Comparison of ENCODE assay signal across 16 mouse cellular contexts in the genomic region with DNA sequence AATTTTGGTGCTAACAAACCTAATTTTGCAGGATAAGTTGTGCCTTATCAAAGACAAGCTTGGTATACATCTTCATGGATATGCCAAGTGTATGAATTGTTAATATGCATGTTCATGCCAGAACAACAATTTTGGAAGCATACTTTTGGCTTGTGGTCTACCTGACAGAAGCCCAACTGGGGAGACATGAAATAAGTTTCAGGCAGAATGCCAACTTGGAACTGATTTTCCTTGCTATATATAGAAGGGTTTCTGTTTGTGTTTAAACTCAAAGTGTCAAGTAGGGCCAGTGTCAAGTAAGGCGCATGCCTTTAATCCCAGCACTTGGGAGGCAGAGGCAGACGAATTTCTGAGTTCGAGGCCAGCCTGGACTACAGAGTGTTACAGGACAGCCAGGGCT.
"Had no signal": no experiment of that assay in that cellular context is flagged by ENCODE, and none has a peak within 500 bp of the region (broad histone marks: within the 10 kb centered on the region; RNA-seq: fewer than 3 reads in every experiment).

No protein-coding gene starts in this region.

- H3K9ac ChIP-seq: kidney, embryonic 15.5 days; liver, embryonic 13.5 days; lung, embryonic 15.5 days; midbrain, embryonic 13.5 days; stomach, embryonic 15.5 days had no signal

- H3K4me2 ChIP-seq: kidney, embryonic 15.5 days; liver, embryonic 13.5 days; lung, embryonic 15.5 days; midbrain, embryonic 13.5 days; stomach, embryonic 15.5 days had no signal

- H3K4me3 ChIP-seq: kidney, embryonic 15.5 days; left cerebral cortex, adult 2 months; liver, embryonic 13.5 days; lung, embryonic 15.5 days; megakaryocyte, embryonic 14.5 days; midbrain, embryonic 10.5 days; midbrain, embryonic 13.5 days; myocyte; stomach, embryonic 15.5 days had no signal

- H3K36me3 ChIP-seq: kidney, embryonic 15.5 days; liver, embryonic 13.5 days; lung, embryonic 15.5 days; midbrain, embryonic 10.5 days; midbrain, embryonic 13.5 days; stomach, embryonic 15.5 days had no signal

- H3K27me3 ChIP-seq: kidney, embryonic 15.5 days; liver, embryonic 13.5 days; lung, embryonic 15.5 days; megakaryocyte, embryonic 14.5 days; stomach, embryonic 15.5 days had no signal

- H3K4me1 ChIP-seq: liver, embryonic 13.5 days; lung, embryonic 15.5 days; megakaryocyte, embryonic 14.5 days; stomach, embryonic 15.5 days had no signal

- H3K9me3 ChIP-seq: kidney, embryonic 15.5 days; liver, embryonic 13.5 days; lung, embryonic 15.5 days; midbrain, embryonic 10.5 days; midbrain, embryonic 13.5 days; stomach, embryonic 15.5 days had no signal

- ATAC-seq: midbrain, embryonic 13.5 days; midbrain, embryonic 16.5 days had no signal

- H3K27ac ChIP-seq: kidney, embryonic 15.5 days; left cerebral cortex, adult 2 months; liver, embryonic 13.5 days; lung, embryonic 15.5 days; midbrain, embryonic 10.5 days; midbrain, embryonic 13.5 days; stomach, embryonic 15.5 days had no signal

- DNase-seq: kidney, postnatal 10 days; kidney, postnatal 36 days; layer of hippocampus, postnatal 36 days; liver, embryonic 13.5 days; lung, postnatal 10 days; lung, postnatal 36 days; thymus, postnatal 25 days had no signal
